Mouse (Mus musculus) CH12.LX (cell line): ENCODE measurements around the gene Creg2. TPM values are rescaled to one million over a fixed set of nuclear protein-coding genes. Genes with fewer than 3 reads are reported as not detected.

ENCODE experiments used
- DNase-seq: peaks from one replicate; pipeline ENCODE4 v3.0.0-alpha.2; 2013; ENCODE audit errors: extremely low read depth
- H3K27ac ChIP-seq: 2 replicates; pipeline ENCODE4 v1.5.1; 2012; ENCODE audit warnings: low read depth, mild to moderate bottlenecking, control low read depth, moderate library complexity; ENCODE audit not compliant: insufficient read depth
- H3K27me3 ChIP-seq: replicated peaks from 2 replicates; pipeline ENCODE3; 2012; ENCODE audit warnings: inconsistent platforms
- H3K36me3 ChIP-seq, 2 experiments: replicated peaks in 1 of 2; 2 replicates each; pipeline versions ENCODE3 to v1.6.1; 2012; ENCODE audit warnings: inconsistent platforms in 1 of 2, low read length in 1 of 2, mild to moderate bottlenecking in 1 of 2, mixed read lengths in 1 of 2, moderate library complexity in 1 of 2; ENCODE audit not compliant: control insufficient read depth in 1 of 2, insufficient read depth in 1 of 2
- H3K4me1 ChIP-seq, 2 experiments: 2 replicates each; pipeline ENCODE4 v1.6.1; 2012; ENCODE audit warnings: inconsistent platforms in 1 of 2, moderate library complexity in 1 of 2; ENCODE audit not compliant: insufficient read depth in 2 of 2, control insufficient read depth in 1 of 2
- H3K4me2 ChIP-seq: 2 replicates; pipeline ENCODE4 v1.6.1; 2012; ENCODE audit warnings: low read depth, mild to moderate bottlenecking, control low read depth; ENCODE audit not compliant: poor library complexity, insufficient read depth, severe bottlenecking
- H3K4me3 ChIP-seq, 3 experiments: fragments of 150-350 bp in 1 of 3; sonication (generic) in 1 of 3; replicated peaks in 1 of 3; 2 replicates each; pipeline versions ENCODE3 to v1.5.1; 2011 to 2012; ENCODE audit warnings: low read depth in 2 of 3, low read length in 2 of 3, mild to moderate bottlenecking in 2 of 3, moderate library complexity in 2 of 3, control low read depth in 1 of 3, improper control_type of control experiment in 1 of 3, inconsistent platforms in 1 of 3, mixed read lengths in 1 of 3; ENCODE audit not compliant: poor library complexity in 1 of 3
- H3K79me2 ChIP-seq: replicated peaks from 2 replicates; pipeline ENCODE4 v1.6.1; 2012; ENCODE audit warnings: mild to moderate bottlenecking, moderate library complexity; ENCODE audit not compliant: control insufficient read depth, poor library complexity, insufficient read depth, severe bottlenecking; ENCODE audit errors: extremely low read depth
- H3K9ac ChIP-seq: 2 replicates; pipeline ENCODE4 v1.6.1; 2012; ENCODE audit warnings: low read depth, mild to moderate bottlenecking, control low read depth, moderate library complexity; ENCODE audit not compliant: insufficient read depth
- H3K9me3 ChIP-seq: replicated peaks from 2 replicates; pipeline ENCODE3; 2012; ENCODE audit warnings: low read length, inconsistent platforms, mixed read lengths
- BHLHE40 ChIP-seq: IDR thresholded peaks from 2 replicates; pipeline ENCODE4 v1.6.1; 2011; ENCODE audit warnings: mild to moderate bottlenecking, low read depth, low read length, improper control_type of control experiment
- CHD1 ChIP-seq: IDR thresholded peaks from 2 replicates; pipeline ENCODE4 v1.6.1; 2012; ENCODE audit warnings: low read depth, low read length, improper control_type of control experiment, inconsistent platforms
- CTCF ChIP-seq, 2 experiments: IDR thresholded peaks in 1 of 2; conservative IDR thresholded peaks in 1 of 2; 2 replicates each; pipeline ENCODE4 v1.5.1; 2011 to 2012; ENCODE audit warnings: low read depth in 2 of 2, low read length in 2 of 2, improper control_type of control experiment in 1 of 2, inconsistent platforms in 1 of 2, mild to moderate bottlenecking in 1 of 2, moderate library complexity in 1 of 2
- E2F4 ChIP-seq: IDR thresholded peaks from 2 replicates; pipeline ENCODE4 v1.6.1; 2011; ENCODE audit warnings: low read depth, low read length, improper control_type of control experiment; ENCODE audit not compliant: insufficient replicate concordance
- ELF1 ChIP-seq: IDR thresholded peaks from 2 replicates; pipeline ENCODE4 v1.6.1; 2014; ENCODE audit warnings: low read depth, mild to moderate bottlenecking, inconsistent platforms, low read length, improper control_type of control experiment
- EP300 ChIP-seq: IDR thresholded peaks from 2 replicates; pipeline ENCODE4 v1.6.1; 2011; ENCODE audit warnings: low read length, improper control_type of control experiment
- ETS1 ChIP-seq: conservative IDR thresholded peaks from 2 replicates; pipeline ENCODE4 v1.6.1; 2012; ENCODE audit warnings: low read depth, mild to moderate bottlenecking, inconsistent platforms, low read length, improper control_type of control experiment, moderate library complexity
- GABPA ChIP-seq: IDR thresholded peaks from 2 replicates; pipeline ENCODE4 v1.6.1; 2012; ENCODE audit warnings: low read depth, low read length, improper control_type of control experiment, inconsistent platforms; ENCODE audit not compliant: insufficient replicate concordance
- JUND ChIP-seq: conservative IDR thresholded peaks from 2 replicates; pipeline ENCODE4 v1.6.1; 2011; ENCODE audit warnings: low read depth, low read length, improper control_type of control experiment
- MEF2A ChIP-seq: IDR thresholded peaks from 2 replicates; pipeline ENCODE4 v1.6.1; 2014; ENCODE audit warnings: low read depth, mild to moderate bottlenecking, inconsistent platforms, low read length, improper control_type of control experiment, borderline replicate concordance
- MXI1 ChIP-seq: IDR thresholded peaks from 2 replicates; pipeline ENCODE4 v1.6.1; 2011; ENCODE audit warnings: mild to moderate bottlenecking, low read depth, low read length, improper control_type of control experiment
- MYC ChIP-seq: IDR thresholded peaks from 2 replicates; pipeline ENCODE4 v1.6.1; 2011; ENCODE audit warnings: low read depth, mild to moderate bottlenecking, improper control_type of control experiment, low read length
- NELFE ChIP-seq: IDR thresholded peaks from 2 replicates; pipeline ENCODE4 v1.6.1; 2011; ENCODE audit warnings: low read depth, low read length, improper control_type of control experiment
- NRF1 ChIP-seq: IDR thresholded peaks from 2 replicates; pipeline ENCODE4 v1.6.1; 2014; ENCODE audit warnings: low read depth, mild to moderate bottlenecking, inconsistent platforms, low read length, improper control_type of control experiment, moderate library complexity
- RAD21 ChIP-seq: IDR thresholded peaks from 2 replicates; pipeline ENCODE4 v1.6.1; 2011; ENCODE audit warnings: low read depth, mild to moderate bottlenecking, low read length, improper control_type of control experiment, moderate library complexity
- RCOR1 ChIP-seq: conservative IDR thresholded peaks from 2 replicates; pipeline ENCODE4 v1.6.1; 2012; ENCODE audit warnings: low read depth, mild to moderate bottlenecking, inconsistent platforms, low read length, improper control_type of control experiment
- SIN3A ChIP-seq: IDR thresholded peaks from 2 replicates; pipeline ENCODE4 v1.6.1; 2012; ENCODE audit warnings: low read length, improper control_type of control experiment, inconsistent platforms
- SMC3 ChIP-seq: IDR thresholded peaks from 2 replicates; pipeline ENCODE4 v1.6.1; 2011; ENCODE audit warnings: low read depth, low read length, improper control_type of control experiment
- TBP ChIP-seq: conservative IDR thresholded peaks from 2 replicates; pipeline ENCODE4 v1.6.1; 2011; ENCODE audit warnings: low read depth, low read length, improper control_type of control experiment
- TCF12 ChIP-seq: IDR thresholded peaks from 2 replicates; pipeline ENCODE4 v1.6.1; 2014; ENCODE audit warnings: low read depth, mild to moderate bottlenecking, inconsistent platforms, low read length, improper control_type of control experiment
- UBTF ChIP-seq: IDR thresholded peaks from 2 replicates; pipeline ENCODE4 v1.6.1; 2012; ENCODE audit warnings: low read depth, mild to moderate bottlenecking, inconsistent platforms, low read length, improper control_type of control experiment, moderate library complexity
- ZC3H11A ChIP-seq: IDR thresholded peaks from 2 replicates; pipeline ENCODE4 v1.6.1; 2012; ENCODE audit warnings: low read depth, mild to moderate bottlenecking, inconsistent platforms, low read length, improper control_type of control experiment
- ZNF384 ChIP-seq: IDR thresholded peaks from 2 replicates; pipeline ENCODE4 v1.6.1; 2012; ENCODE audit warnings: low read depth, low read length, improper control_type of control experiment, inconsistent platforms
- dilution Hi-C: fragments of 300-500 bp; cut with MboI; formaldehyde crosslinking; loops from 2 replicates; pipeline ENCODE4 v1.14.3; 2020; ENCODE audit warnings: low sequenced_read_pairs; ENCODE audit not compliant: extremely low pct_unique_long_range_greater_than_20kb, extremely low pct_ligation_motif_present
- in situ Hi-C: fragments of 300-500 bp; cut with MboI; formaldehyde crosslinking; loops from 3 replicates; pipeline ENCODE4 v1.14.3; 2019; ENCODE audit warnings: low sequenced_read_pairs, low pct_ligation_motif_present, low pct_unique_long_range_greater_than_20kb, mixed read lengths
- polyA plus RNA-seq: library from polyadenylated mRNA; unstranded; fragments of >175 nt; gene quantifications from 2 replicates; pipeline ENCODE4 v1.2.1, GENCODE M21; 2012; ENCODE audit warnings: low read depth; ENCODE audit not compliant: insufficient read length
- total RNA-seq, 2 experiments: library from RNA; depleted of rRNA; stranded (reverse); fragments of 300-350 nt in 1 of 2; fragments of >200 nt in 1 of 2; gene quantifications; 2 replicates each; pipeline ENCODE4 v1.2.3; 2012 to 2014

The Creg2 gene
- total and polyA plus RNA-seq, 3 experiments: not detected

DNA sequence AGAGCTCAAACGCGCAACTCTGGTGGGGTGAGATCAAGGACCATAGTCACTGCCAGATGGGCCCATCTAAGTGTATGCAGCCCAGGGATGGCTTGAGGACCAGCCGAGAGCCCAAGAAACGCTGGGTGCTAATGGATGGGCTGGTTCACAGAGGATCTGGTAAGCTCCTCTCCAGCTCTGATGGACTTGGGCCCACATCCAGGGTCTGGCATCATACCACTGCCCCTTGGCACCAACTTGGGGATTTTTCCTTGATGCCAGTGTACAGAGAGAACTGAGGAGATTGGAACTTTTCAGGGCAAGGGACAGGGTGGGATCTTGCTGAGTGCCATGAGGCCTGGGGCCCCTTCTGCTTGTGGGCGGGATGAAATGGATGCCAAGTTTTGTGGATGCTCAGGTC is 30.4 kb upstream of the Creg2 start:
- dilution Hi-C loops (no loop called here), in situ Hi-C loops (loop anchor here (10.0 to 25.0 kb wide), 3 partner anchors 67 to 706 kb away; no protein-coding TSS in a partner anchor)
- no peaks in the 10 kb centered on the region for H3K4me1 ChIP-seq
- no peaks in the 10 kb centered on the region for H3K9me3 ChIP-seq
- no peak overlapping the region for H3K4me3 ChIP-seq
- TF ChIP-seq BHLHE40 (no peak), MYC (no peak), RAD21 (no peak), RCOR1 (no peak), JUND (no peak), UBTF (no peak), ELF1 (no peak), ZNF384 (no peak), MEF2A (no peak), CTCF (conservative IDR thresholded peaks at IDR 0.05 in 1 of 2, IDR thresholded peaks at IDR 0.05 in 1 of 2; ENCODE audit: low read depth in 2 of 2, low read length in 2 of 2) (no peak), EP300 (no peak), E2F4 (no peak)
- H3K27me3 ChIP-seq: no peaks in the 10 kb centered on the region
- no peak overlapping the region for H3K9ac ChIP-seq
- H3K27ac ChIP-seq: no peak overlapping the region
- no peaks in the 10 kb centered on the region for H3K79me2 ChIP-seq
- no peaks in the 10 kb centered on the region for H3K36me3 ChIP-seq
- H3K4me2 ChIP-seq: no peak overlapping the region
- DNase-seq: no peak

- no peak overlapping the region for H3K27ac ChIP-seq
- H3K4me3 ChIP-seq: no peak overlapping the region
- no peaks in the 10 kb centered on the region for H3K9me3 ChIP-seq
- no peaks in the 10 kb centered on the region for H3K36me3 ChIP-seq
- H3K79me2 ChIP-seq: no peaks in the 10 kb centered on the region
- no peak overlapping the region for H3K9ac ChIP-seq
- no peaks in the 10 kb centered on the region for H3K27me3 ChIP-seq
- in situ Hi-C loops (loop anchor here (10.0 to 25.0 kb wide), 3 partner anchors 66 to 707 kb away; no protein-coding TSS in a partner anchor), dilution Hi-C loops (no loop called here)
- TF ChIP-seq ZC3H11A: peak; percentile 43
- TF ChIP-seq ETS1: no peak
- TF ChIP-seq GABPA: no peak
- TF ChIP-seq NRF1: no peak
- no peak for TF ChIP-seq RCOR1
- no peak for TF ChIP-seq MXI1
- TF ChIP-seq SMC3: peak; percentile 78
- no peak for TF ChIP-seq NELFE
- no peak for TF ChIP-seq CHD1
- TF ChIP-seq ZNF384: no peak
- TF ChIP-seq RAD21: peak; percentile 83
- no peak for TF ChIP-seq SIN3A
- TF ChIP-seq TBP: no peak
- peak; percentile 40 to 84; a peak in 3 of 4 replicates for TF ChIP-seq CTCF (conservative IDR thresholded peaks at IDR 0.05 in 1 of 2, IDR thresholded peaks at IDR 0.05 in 1 of 2; ENCODE audit: low read depth in 2 of 2, low read length in 2 of 2)
- TF ChIP-seq TCF12: no peak
- no peaks in the 10 kb centered on the region for H3K4me1 ChIP-seq
- DNase-seq: peak; percentile 53
- H3K4me2 ChIP-seq: no peak overlapping the region
Measured at GRCm38 (mm10) chr1:39680546-39680945, 29.3 kb upstream of the Creg2 start.
